Mouse (Mus musculus): ENCODE results near the gene Polr2j. TPM values are rescaled to one million over a fixed set of nuclear protein-coding genes. Genes with fewer than 3 reads are reported as not detected.
"Not testable (repeated sequence)": the region's sequence is repeated elsewhere in the genome, so short reads cannot be mapped to it uniquely, and the experiment has no call there.

Gene Polr2j
- polyA plus RNA-seq, 1 experiment from 2014 or later, result 112 TPM

- peaks cover 5% of the 10 kb centered on the region for H3K4me1 ChIP-seq (ENCODE audit: insufficient read depth)
- no peaks in the 10 kb centered on the region for H3K9me3 ChIP-seq (ENCODE audit: low read length)
- no peak overlapping the region for H3K27ac ChIP-seq (ENCODE audit: low read depth)
- no peak overlapping the region for H3K9ac ChIP-seq (replicated peaks)
- 71% methylated on average over 8 of the region's 8 CpGs for WGBS (ENCODE audit: insufficient replicate concordance)
- no peak overlapping the region for H3K4me3 ChIP-seq (ENCODE audit: low read depth, low read length)
- TF ChIP-seq EP300 (IDR thresholded peaks at IDR 0.05; ENCODE audit: low read depth), result no peak
- no peak for TF ChIP-seq CTCF (IDR thresholded peaks at IDR 0.05; ENCODE audit: low read depth)
- no peaks in the 10 kb centered on the region for H3K36me3 ChIP-seq (replicated peaks; ENCODE audit: insufficient read depth, low read length)
- DNase-seq (no peak), ATAC-seq (no peak)
- H3K4me2 ChIP-seq (ENCODE audit: low read depth, low read length), result no peak overlapping the region
- H3K27me3 ChIP-seq (ENCODE audit: insufficient read depth, low read length), result no peaks in the 10 kb centered on the region
These were observed 35.9 kb downstream of the Polr2j start for GRCm38 (mm10) chr5:136152365-136152764.

DNA sequence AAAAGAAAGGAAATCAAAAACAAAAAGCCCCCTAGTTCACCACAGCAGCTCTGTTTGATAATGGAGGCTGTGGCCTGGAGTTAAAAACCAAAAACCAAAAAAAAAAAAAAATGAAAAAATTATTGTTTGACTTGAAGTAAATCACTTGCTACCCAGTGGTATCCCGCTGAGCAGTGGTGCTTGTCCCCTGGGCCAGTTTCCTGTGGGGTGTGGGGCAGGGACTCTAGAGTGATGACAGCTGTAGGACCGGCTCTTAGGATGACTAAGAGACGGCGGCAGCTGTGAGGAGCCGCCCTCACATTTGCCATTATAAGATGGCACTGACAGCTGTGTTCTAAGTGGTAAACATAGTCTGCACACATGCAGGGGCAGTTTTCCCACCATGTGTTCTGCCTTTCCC lies 39.0 kb downstream of the Polr2j start:
- H3K4me1 ChIP-seq (ENCODE audit: insufficient read depth), result no peaks in the 10 kb centered on the region
- 89% methylated on average over 5 of the region's 5 CpGs for WGBS (ENCODE audit: insufficient replicate concordance)

DNA sequence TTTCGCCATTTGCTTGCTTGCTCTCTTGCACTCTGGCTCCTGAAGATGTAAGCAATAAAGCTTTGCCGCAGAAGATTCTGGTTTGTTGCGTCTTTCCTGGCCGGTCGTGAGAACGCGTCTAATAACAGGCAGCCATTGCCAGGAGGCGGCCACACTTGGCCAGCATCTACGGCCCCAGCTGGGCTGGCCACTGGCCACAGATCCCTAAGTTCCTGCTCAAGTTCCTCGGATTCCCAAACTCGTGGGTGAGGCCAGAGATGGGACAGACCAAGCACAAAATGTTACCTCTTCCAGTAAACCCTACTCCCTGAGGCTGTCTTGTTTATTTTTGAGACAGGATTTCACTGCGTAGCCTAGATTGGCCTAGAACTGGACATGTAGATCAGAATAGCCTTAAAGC lies 43.7 kb downstream of the Polr2j start:
- H3K9me3 ChIP-seq (ENCODE audit: low read length); ATAC-seq; DNase-seq; H3K4me1 ChIP-seq (ENCODE audit: insufficient read depth); H3K4me2 ChIP-seq (ENCODE audit: low read depth, low read length); H3K4me3 ChIP-seq (ENCODE audit: low read depth, low read length); H3K36me3 ChIP-seq (replicated peaks; ENCODE audit: insufficient read depth, low read length); H3K9ac ChIP-seq (replicated peaks); H3K27me3 ChIP-seq (ENCODE audit: insufficient read depth, low read length); H3K27ac ChIP-seq (ENCODE audit: low read depth): not testable (repeated sequence)
- WGBS (ENCODE audit: insufficient replicate concordance), result 84% methylated on average over 11 of the region's 12 CpGs

More for the DNA sequence above, 39.0 kb downstream of the Polr2j start:
- Histone ChIP-seq H3K27me3 (ENCODE audit: insufficient read depth, low read length) (no peaks in the 10 kb centered on the region), H3K4me3 (ENCODE audit: low read depth, low read length) (no peak overlapping the region), H3K9ac (replicated peaks) (no peak overlapping the region), H3K36me3 (replicated peaks; ENCODE audit: insufficient read depth, low read length) (0 out of 2 replicates have a peak, but pooled peaks cover 2% of the 10 kb centered on the region), H3K9me3 (ENCODE audit: low read length) (no peaks in the 10 kb centered on the region), H3K27ac (ENCODE audit: low read depth) (no peak overlapping the region), H3K4me2 (ENCODE audit: low read depth, low read length) (no peak overlapping the region)
- TF ChIP-seq CTCF (IDR thresholded peaks at IDR 0.05; ENCODE audit: low read depth), result no peak
- TF ChIP-seq EP300 (IDR thresholded peaks at IDR 0.05; ENCODE audit: low read depth), result no peak
- no peak for ATAC-seq
- DNase-seq, result no peak

DNA sequence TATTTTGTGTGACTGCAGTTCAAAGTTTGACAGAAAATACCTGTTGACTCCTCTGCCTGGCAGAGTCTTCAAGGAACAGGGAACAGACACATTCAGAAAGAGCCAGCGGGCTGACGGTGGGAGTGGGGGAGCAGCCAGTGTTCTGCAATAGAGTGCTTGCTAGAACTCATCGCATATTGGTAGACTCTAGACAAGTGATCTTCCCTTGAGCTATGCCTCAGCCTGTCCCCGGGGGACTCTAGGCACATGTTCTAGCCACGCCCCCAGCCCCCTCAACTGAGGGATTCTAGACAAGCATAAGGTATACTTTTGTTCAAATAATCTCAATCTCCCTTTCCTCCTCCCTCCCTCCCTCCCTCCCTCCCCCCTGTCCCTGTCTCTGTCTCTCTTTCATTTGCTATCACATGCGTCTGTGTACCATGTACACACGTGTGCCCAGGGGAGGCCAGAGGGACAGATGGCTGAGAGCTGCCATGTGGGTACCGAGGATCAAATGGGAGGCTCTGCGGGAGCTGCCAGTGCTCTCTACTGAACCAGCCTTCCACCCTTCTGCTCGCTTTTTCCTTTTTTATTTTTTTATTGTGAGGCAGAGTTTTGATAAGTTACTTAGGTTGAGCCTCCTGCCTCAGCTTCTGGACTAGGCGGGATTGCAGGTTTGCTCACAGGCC lies 47.5 kb downstream of the Polr2j start:
- no peaks in the 10 kb centered on the region for H3K9me3 ChIP-seq (ENCODE audit: low read length)
- ATAC-seq, result no peak
- 76% methylated on average over 11 of the region's 11 CpGs for WGBS (ENCODE audit: insufficient replicate concordance)
- no peak overlapping the region for H3K9ac ChIP-seq (replicated peaks)
- peaks cover 10% of the 10 kb centered on the region for H3K36me3 ChIP-seq (replicated peaks; ENCODE audit: insufficient read depth, low read length)
- TF ChIP-seq EP300 (IDR thresholded peaks at IDR 0.05; ENCODE audit: low read depth) (no peak), CTCF (IDR thresholded peaks at IDR 0.05; ENCODE audit: low read depth) (no peak)
- no peaks in the 10 kb centered on the region for H3K27me3 ChIP-seq (ENCODE audit: insufficient read depth, low read length)
- no peak overlapping the region for H3K4me3 ChIP-seq (ENCODE audit: low read depth, low read length)
- DNase-seq, result no peak
- H3K27ac ChIP-seq (ENCODE audit: low read depth), result no peak overlapping the region
- no peaks in the 10 kb centered on the region for H3K4me1 ChIP-seq (ENCODE audit: insufficient read depth)
- no peak overlapping the region for H3K4me2 ChIP-seq (ENCODE audit: low read depth, low read length)

DNA sequence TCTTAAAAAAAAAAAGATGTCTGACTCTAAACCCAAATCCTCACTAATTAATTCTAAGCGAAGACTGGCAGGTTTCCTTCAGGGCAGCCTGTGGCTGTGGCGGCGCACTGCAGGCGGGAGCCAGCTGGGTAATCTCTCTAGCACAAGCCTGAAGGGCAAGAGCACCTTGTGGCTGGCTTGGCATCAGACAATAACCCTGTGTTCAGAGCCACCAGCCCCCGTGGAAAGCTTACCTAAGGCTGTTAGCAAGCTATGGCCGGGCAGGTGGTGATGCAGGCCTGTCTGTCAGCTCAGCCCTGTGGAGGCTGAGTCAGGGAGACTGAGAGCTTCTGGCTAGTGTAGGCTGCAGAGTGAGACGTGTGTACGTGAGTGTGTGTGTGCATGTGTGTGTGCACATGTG lies 48.8 kb downstream of the Polr2j start:
- Histone ChIP-seq H3K4me1 (ENCODE audit: insufficient read depth) (0 out of 2 replicates have a peak, but pooled peaks cover 2% of the 10 kb centered on the region), H3K9ac (replicated peaks) (no peak overlapping the region), H3K27me3 (ENCODE audit: insufficient read depth, low read length) (no peaks in the 10 kb centered on the region), H3K36me3 (replicated peaks; ENCODE audit: insufficient read depth, low read length) (peaks cover 9% of the 10 kb centered on the region), H3K4me3 (ENCODE audit: low read depth, low read length) (no peak overlapping the region), H3K9me3 (ENCODE audit: low read length) (no peaks in the 10 kb centered on the region), H3K4me2 (ENCODE audit: low read depth, low read length) (no peak overlapping the region), H3K27ac (ENCODE audit: low read depth) (no peak overlapping the region)
- DNase-seq (no peak), ATAC-seq (no peak)
- no peak for TF ChIP-seq EP300 (IDR thresholded peaks at IDR 0.05; ENCODE audit: low read depth)
- TF ChIP-seq CTCF (IDR thresholded peaks at IDR 0.05; ENCODE audit: low read depth), result no peak
- WGBS (ENCODE audit: insufficient replicate concordance), result 81% methylated on average over 8 of the region's 8 CpGs

- ATAC-seq, result no peak
- WGBS (ENCODE audit: insufficient replicate concordance), result 84% methylated on average over 4 of the region's 4 CpGs
- TF ChIP-seq CTCF (IDR thresholded peaks at IDR 0.05; ENCODE audit: low read depth), result no peak
- no peak for TF ChIP-seq EP300 (IDR thresholded peaks at IDR 0.05; ENCODE audit: low read depth)
These were observed 50.9 kb downstream of the Polr2j start for GRCm38 (mm10) chr5:136167296-136167695.

More at GRCm38 (mm10) chr5:136167296-136167695, 50.9 kb downstream of the Polr2j start:
- no peak for DNase-seq
- peaks cover 7% of the 10 kb centered on the region for H3K36me3 ChIP-seq (replicated peaks; ENCODE audit: insufficient read depth, low read length)
- no peak overlapping the region for H3K4me3 ChIP-seq (ENCODE audit: low read depth, low read length)
- H3K27me3 ChIP-seq (ENCODE audit: insufficient read depth, low read length), result no peaks in the 10 kb centered on the region
- no peak overlapping the region for H3K9ac ChIP-seq (replicated peaks)
- peaks cover 13% of the 10 kb centered on the region for H3K4me1 ChIP-seq (ENCODE audit: insufficient read depth)
- H3K9me3 ChIP-seq (ENCODE audit: low read length), result no peaks in the 10 kb centered on the region
- no peak overlapping the region for H3K27ac ChIP-seq (ENCODE audit: low read depth)
- H3K4me2 ChIP-seq (ENCODE audit: low read depth, low read length), result no peak overlapping the region

All from liver, postnatal 0 days (tissue).